Mouse (Mus musculus): ENCODE measurements at regions not wholly inside any gene's neighbourhood (a gene's known extent, or its start where the extent isn't known, plus 50 kb on each side); places are given as distances from the start of the nearest gene placed in this dataset.

DNA sequence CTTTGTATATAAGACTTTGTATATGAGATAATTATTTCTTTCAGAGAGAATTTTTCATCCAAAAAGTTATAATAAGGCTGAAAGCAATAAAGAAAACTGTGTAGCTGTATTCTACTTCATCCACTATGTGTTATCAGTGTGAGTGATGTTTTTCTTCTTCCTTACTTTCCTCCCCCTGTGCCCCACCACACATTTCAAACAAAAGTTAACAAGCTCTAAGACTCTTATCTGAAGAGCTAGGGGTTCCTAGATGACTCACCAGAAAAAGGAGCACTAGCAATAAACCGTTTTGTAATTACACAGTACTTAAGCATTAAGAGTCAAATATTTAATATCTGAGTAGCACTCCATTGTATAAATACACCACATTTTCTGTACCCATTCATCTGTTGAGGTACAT is 615.3 kb downstream of the Gm6377 start:
- no peak for DNase-seq (ENCODE audit: low spot score in 2 of 2)

- DNase-seq (ENCODE audit: low spot score in 2 of 2) = peak in 1 of 2 experiments; percentile 4
These were observed 645.5 kb downstream of the Gm6377 start for GRCm38 (mm10) chrX:109842020-109842419.

DNA sequence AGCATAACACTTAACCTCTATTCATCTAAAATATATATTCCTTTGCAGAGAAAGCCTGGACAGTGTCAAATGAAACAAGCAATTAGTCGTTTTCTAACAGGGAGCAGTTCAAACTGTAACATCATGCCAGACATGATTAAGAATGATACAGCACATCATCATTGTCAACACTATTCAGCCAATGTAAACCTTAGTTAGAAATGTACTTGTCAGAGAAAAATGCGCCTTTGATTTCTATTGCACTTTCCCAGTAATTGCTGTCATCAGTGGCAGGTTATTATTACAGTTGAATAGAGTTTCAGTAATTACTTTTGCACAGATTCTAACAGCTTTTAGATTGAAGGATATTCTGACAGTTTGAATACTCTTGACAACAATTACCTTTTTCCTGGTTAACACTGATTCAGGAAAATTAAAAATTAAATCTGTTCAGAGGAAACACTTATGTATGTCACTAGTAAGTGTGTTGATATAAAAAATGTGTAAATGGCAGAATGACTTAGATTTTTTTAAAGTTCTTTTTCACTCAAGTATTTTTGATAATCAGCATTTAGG is 648.6 kb downstream of the Gm6377 start:
- DNase-seq (ENCODE audit: low spot score in 2 of 2) = no peak

- DNase-seq (ENCODE audit: low spot score in 2 of 2) = no peak
These were observed 689.0 kb downstream of the Gm6377 start for GRCm38 (mm10) chrX:109885572-109885971.

GRCm38 (mm10) chrX:109900077-109900476 is 703.5 kb downstream of the Gm6377 start:
- DNase-seq (ENCODE audit: low spot score in 2 of 2) = no peak

- no peak for DNase-seq (ENCODE audit: low spot score in 2 of 2)
These were observed 734.6 kb downstream of the Gm6377 start for GRCm38 (mm10) chrX:109931130-109931529.

DNA sequence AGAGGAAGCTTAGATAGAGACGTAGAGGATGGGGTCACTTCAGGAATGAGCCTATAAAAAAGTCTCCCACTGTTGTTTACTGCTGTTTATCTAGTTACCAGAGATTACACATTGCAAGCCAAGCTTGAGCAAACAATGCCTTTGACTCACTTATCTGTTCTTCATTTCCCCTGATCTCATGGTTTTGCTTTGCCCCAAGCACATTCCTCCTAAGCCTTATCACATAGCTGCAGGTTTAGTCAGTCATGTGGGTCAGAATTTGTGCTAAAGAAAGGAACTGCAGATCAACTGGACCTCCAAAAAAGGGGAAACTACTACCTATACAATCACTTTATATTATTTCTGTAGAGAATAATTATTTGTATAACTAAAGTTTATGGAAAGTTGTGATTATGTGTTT is 758.0 kb downstream of the Gm6377 start:
- DNase-seq (ENCODE audit: low spot score in 2 of 2) = no peak

- no peak for DNase-seq (ENCODE audit: low spot score in 2 of 2)
These were observed 773.3 kb downstream of the Gm6377 start for GRCm38 (mm10) chrX:109969863-109970262.

DNA sequence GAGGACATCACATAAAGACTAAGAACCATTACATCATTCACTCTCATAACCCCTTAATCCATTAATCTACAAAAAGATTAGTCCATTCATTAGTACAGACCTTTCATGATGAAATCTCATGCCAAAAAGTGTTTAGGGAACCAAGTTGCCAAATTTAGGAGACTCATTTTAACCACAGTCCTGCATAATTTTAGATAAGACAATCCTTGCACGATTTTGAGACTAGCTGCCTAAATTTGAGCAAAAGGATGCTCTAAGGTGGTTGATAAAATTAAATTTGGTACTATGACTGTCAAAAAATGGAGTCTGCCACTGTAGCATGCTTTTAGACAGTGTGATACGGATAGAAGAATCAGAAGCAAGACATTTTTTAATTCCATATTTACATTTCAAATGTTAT is 808.7 kb downstream of the Gm6377 start:
- no peak for DNase-seq (ENCODE audit: low spot score in 2 of 2)
